Mouse (Mus musculus): Measurements from ENCODE around the gene Mettl15. TPM values are rescaled to one million over a fixed set of nuclear protein-coding genes. Genes with fewer than 3 reads are reported as not detected.

Mettl15 gene
- polyA plus RNA-seq, 1 experiment: 10.9 TPM

DNA sequence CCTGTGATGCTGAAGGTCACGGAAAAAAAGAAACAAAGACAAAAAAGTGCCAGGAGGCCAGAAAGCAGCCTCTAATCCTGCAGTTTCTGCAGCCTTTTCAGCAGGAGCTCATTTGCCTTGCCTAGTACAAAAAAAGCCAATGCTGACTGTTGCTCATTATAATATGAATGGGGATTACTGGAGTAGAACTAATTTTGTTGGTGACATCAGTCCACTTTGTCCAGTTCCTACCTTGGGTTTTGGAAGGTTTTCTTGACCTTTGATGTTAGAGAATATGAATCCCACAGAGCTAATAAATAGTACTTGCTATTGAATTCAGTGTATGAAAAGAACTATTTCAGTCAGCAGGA, 768 bp upstream of the Mettl15 start:
- WGBS: 0% methylated on average over 1 of the region's 1 CpGs
- no peak overlapping the region for H3K27ac ChIP-seq (ENCODE audit: insufficient read depth, low read length)
- TF ChIP-seq CTCF (IDR thresholded peaks at IDR 0.05; ENCODE audit: borderline replicate concordance, insufficient read depth, low read depth, low read length) (no peak), POLR2A (IDR thresholded peaks at IDR 0.05; ENCODE audit: borderline replicate concordance, insufficient read depth, low read length) (no peak)

GRCm38 (mm10) chr2:109280272-109280599, 312 bp downstream of the Mettl15 start:
- no peak for DNase-seq
- TF ChIP-seq POLR2A (IDR thresholded peaks at IDR 0.05; ENCODE audit: borderline replicate concordance, insufficient read depth, low read length) (no peak), CTCF (IDR thresholded peaks at IDR 0.05; ENCODE audit: borderline replicate concordance, insufficient read depth, low read depth, low read length) (no peak)
- Histone ChIP-seq H3K4me1 (ENCODE audit: control insufficient read depth, insufficient read depth, low read length) (no peaks in the 10 kb centered on the region), H3K27ac (ENCODE audit: insufficient read depth, low read length) (peak overlapping the region; percentile 67; the same call in 1 of the 2 replicates), H3K27me3 (ENCODE audit: control insufficient read depth, insufficient read depth, low read length) (no peaks in the 10 kb centered on the region), H3K4me3 (replicated peaks; ENCODE audit: insufficient read depth, low read depth, low read length) (peak overlapping the region; percentile 85)
- WGBS: 4% methylated on average over 4 of the region's 4 CpGs

More for the DNA sequence above, 768 bp upstream of the Mettl15 start:
- H3K4me3 ChIP-seq (replicated peaks; ENCODE audit: insufficient read depth, low read depth, low read length): peak overlapping the region; percentile 85
- H3K27me3 ChIP-seq (ENCODE audit: control insufficient read depth, insufficient read depth, low read length): no peaks in the 10 kb centered on the region
- H3K4me1 ChIP-seq (ENCODE audit: control insufficient read depth, insufficient read depth, low read length): no peaks in the 10 kb centered on the region
- DNase-seq: no peak

DNA sequence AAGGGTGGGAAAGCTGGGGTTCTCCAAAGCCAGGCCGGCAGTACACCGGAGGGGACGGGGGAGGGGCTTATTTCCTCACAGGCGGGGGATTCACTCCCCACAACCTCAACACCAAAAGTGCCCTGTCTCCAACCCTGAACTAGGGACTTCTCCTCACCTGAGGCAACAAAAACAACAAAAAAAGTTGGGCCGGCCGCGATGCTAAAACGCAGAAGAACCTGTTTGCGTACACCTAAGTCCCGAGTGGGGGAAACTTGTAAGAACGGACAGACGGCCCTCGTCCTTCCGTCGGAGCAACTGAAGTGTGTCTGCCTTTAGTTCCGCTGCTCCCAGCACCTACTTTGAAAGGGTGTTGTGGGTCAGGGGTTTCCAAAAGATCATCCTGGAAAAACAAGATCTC, 2.5 kb downstream of the Mettl15 start:
- peak overlapping the region; percentile 82 for H3K4me3 ChIP-seq (replicated peaks; ENCODE audit: insufficient read depth, low read depth, low read length)
- DNase-seq: peak; percentile 39 to 58
- no peaks in the 10 kb centered on the region for H3K27me3 ChIP-seq (ENCODE audit: control insufficient read depth, insufficient read depth, low read length)
- no peaks in the 10 kb centered on the region for H3K4me1 ChIP-seq (ENCODE audit: control insufficient read depth, insufficient read depth, low read length)
- 3% methylated on average over 16 of the region's 16 CpGs for WGBS
- TF ChIP-seq POLR2A (IDR thresholded peaks at IDR 0.05; ENCODE audit: borderline replicate concordance, insufficient read depth, low read length): peak; percentile 30; the same call in 1 of the 2 replicates
- TF ChIP-seq CTCF (IDR thresholded peaks at IDR 0.05; ENCODE audit: borderline replicate concordance, insufficient read depth, low read depth, low read length): no peak
- H3K27ac ChIP-seq (ENCODE audit: insufficient read depth, low read length): 0 out of 2 replicates have a peak overlapping the region, but pooled peaks have one; percentile 10

- H3K27ac ChIP-seq (ENCODE audit: insufficient read depth, low read length): no peak overlapping the region
- H3K4me3 ChIP-seq (replicated peaks; ENCODE audit: insufficient read depth, low read depth, low read length): peak overlapping the region; percentile 82
- WGBS: 0% methylated on average over 7 of the region's 7 CpGs
- TF ChIP-seq CTCF (IDR thresholded peaks at IDR 0.05; ENCODE audit: borderline replicate concordance, insufficient read depth, low read depth, low read length) (no peak), POLR2A (IDR thresholded peaks at IDR 0.05; ENCODE audit: borderline replicate concordance, insufficient read depth, low read length) (no peak)
- H3K4me1 ChIP-seq (ENCODE audit: control insufficient read depth, insufficient read depth, low read length): no peaks in the 10 kb centered on the region
- DNase-seq: peak in 1 of 2 experiments; percentile 68
- no peaks in the 10 kb centered on the region for H3K27me3 ChIP-seq (ENCODE audit: control insufficient read depth, insufficient read depth, low read length)
Observed at GRCm38 (mm10) chr2:109277593-109277992, 3.0 kb downstream of the Mettl15 start.

- Histone ChIP-seq H3K27ac (ENCODE audit: insufficient read depth, low read length) (no peak overlapping the region), H3K4me3 (replicated peaks; ENCODE audit: insufficient read depth, low read depth, low read length) (no peak overlapping the region), H3K27me3 (ENCODE audit: control insufficient read depth, insufficient read depth, low read length) (no peaks in the 10 kb centered on the region), H3K4me1 (ENCODE audit: control insufficient read depth, insufficient read depth, low read length) (no peaks in the 10 kb centered on the region)
- 94% methylated on average over 1 of the region's 1 CpGs for WGBS
- TF ChIP-seq CTCF (IDR thresholded peaks at IDR 0.05; ENCODE audit: borderline replicate concordance, insufficient read depth, low read depth, low read length) (no peak), POLR2A (IDR thresholded peaks at IDR 0.05; ENCODE audit: borderline replicate concordance, insufficient read depth, low read length) (no peak)
- no peak for DNase-seq
Observed at GRCm38 (mm10) chr2:109273098-109273497, 7.5 kb downstream of the Mettl15 start.

DNA sequence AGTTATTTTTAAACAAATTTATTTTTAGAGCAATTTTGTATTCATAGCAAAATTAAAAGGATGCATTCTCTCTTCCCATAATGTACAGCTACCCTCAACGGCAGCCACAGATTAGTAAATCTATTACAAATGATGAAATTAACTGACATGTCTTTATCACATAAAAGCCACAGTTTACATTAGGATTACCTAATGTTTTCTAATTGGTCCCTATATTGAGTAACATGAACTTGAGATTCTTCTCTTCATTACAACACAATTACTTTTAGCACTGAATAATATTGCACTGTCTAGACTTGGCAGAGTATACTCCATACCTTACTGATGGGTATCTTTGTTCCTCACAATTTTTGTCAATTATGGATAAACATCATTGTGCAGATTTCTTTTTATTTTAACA, 17.8 kb downstream of the Mettl15 start:
- no peak for TF ChIP-seq CTCF (IDR thresholded peaks at IDR 0.05; ENCODE audit: borderline replicate concordance, insufficient read depth, low read depth, low read length)
- TF ChIP-seq POLR2A (IDR thresholded peaks at IDR 0.05; ENCODE audit: borderline replicate concordance, insufficient read depth, low read length): no peak
- 93% methylated on average over 1 of the region's 1 CpGs for WGBS
- no peak for DNase-seq
- Histone ChIP-seq H3K27ac (ENCODE audit: insufficient read depth, low read length) (no peak overlapping the region), H3K4me1 (ENCODE audit: control insufficient read depth, insufficient read depth, low read length) (no peaks in the 10 kb centered on the region), H3K27me3 (ENCODE audit: control insufficient read depth, insufficient read depth, low read length) (no peaks in the 10 kb centered on the region), H3K4me3 (replicated peaks; ENCODE audit: insufficient read depth, low read depth, low read length) (no peak overlapping the region)

DNA sequence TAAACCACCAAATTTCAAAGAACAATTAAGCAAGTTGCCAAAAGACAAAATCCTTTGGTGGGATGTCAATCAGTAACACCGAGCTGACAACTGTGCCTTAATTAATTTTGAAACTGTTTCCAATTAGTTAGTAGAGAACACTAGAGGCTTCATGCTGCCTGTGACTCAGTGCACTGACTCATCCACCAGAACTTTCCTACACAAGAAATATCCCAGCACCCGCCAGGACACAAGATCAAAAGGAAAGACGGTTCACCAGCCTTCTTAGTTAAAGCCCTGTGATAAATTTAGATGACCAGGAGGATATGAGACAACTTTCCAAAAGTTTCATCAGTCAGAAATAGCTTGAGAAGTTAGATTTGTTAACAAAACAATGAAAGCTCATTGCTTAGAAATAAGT, 38.6 kb downstream of the Mettl15 start:
- H3K27ac ChIP-seq (ENCODE audit: insufficient read depth, low read length): no peak overlapping the region
- DNase-seq: no peak
- H3K4me3 ChIP-seq (replicated peaks; ENCODE audit: insufficient read depth, low read depth, low read length): no peak overlapping the region
- TF ChIP-seq CTCF (IDR thresholded peaks at IDR 0.05; ENCODE audit: borderline replicate concordance, insufficient read depth, low read depth, low read length) (no peak), POLR2A (IDR thresholded peaks at IDR 0.05; ENCODE audit: borderline replicate concordance, insufficient read depth, low read length) (no peak)
- H3K27me3 ChIP-seq (ENCODE audit: control insufficient read depth, insufficient read depth, low read length): no peaks in the 10 kb centered on the region
- 62% methylated on average over 3 of the region's 3 CpGs for WGBS
- no peaks in the 10 kb centered on the region for H3K4me1 ChIP-seq (ENCODE audit: control insufficient read depth, insufficient read depth, low read length)

DNA sequence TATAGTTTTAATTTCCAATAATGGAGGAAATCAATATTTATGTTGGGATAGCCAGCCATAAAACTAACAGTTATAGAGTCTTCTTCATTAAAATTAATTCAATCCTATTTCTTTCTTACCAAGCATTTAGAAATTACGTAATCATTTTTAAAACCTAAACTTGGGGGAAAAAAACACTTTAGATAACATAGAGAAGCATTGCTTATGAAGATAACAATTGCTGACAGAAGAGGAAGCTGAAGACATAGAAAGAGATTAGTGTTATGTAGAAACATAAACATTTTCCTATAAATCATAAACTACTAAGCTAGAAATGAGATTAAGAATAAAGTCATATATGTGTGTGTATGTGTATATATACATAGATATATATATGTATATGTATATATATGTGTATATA, 44.8 kb downstream of the Mettl15 start:
- TF ChIP-seq POLR2A (IDR thresholded peaks at IDR 0.05; ENCODE audit: borderline replicate concordance, insufficient read depth, low read length): no peak
- TF ChIP-seq CTCF (IDR thresholded peaks at IDR 0.05; ENCODE audit: borderline replicate concordance, insufficient read depth, low read depth, low read length): no peak
- DNase-seq: no peak
- H3K27ac ChIP-seq (ENCODE audit: insufficient read depth, low read length): no peak overlapping the region
- H3K27me3 ChIP-seq (ENCODE audit: control insufficient read depth, insufficient read depth, low read length): no peaks in the 10 kb centered on the region
- WGBS: 92% methylated on average over 1 of the region's 1 CpGs
- H3K4me1 ChIP-seq (ENCODE audit: control insufficient read depth, insufficient read depth, low read length): no peaks in the 10 kb centered on the region
- no peak overlapping the region for H3K4me3 ChIP-seq (replicated peaks; ENCODE audit: insufficient read depth, low read depth, low read length)

Data from cerebellum, adult 2 months (tissue).